Mouse (Mus musculus) midbrain, embryonic 16.5 days (tissue): ENCODE measurements at regions not wholly inside any gene's neighbourhood (a gene's known extent, or its start where the extent isn't known, plus 50 kb on each side); places are given as distances from the start of the nearest gene placed in this dataset.

Experiments
- ATAC-seq: fragments of 200-750 bp; cut with Nextera tagmentation; 2 replicates; pipeline ENCODE4 v1.8.0; 2017; ENCODE audit warnings: moderate TSS enrichment
- H3K27ac ChIP-seq: fragments of 300-500 bp; sonication (generic); 2 replicates; pipeline ENCODE4 v1.5.1; 2014; ENCODE audit warnings: mild to moderate bottlenecking, low read length, mixed read lengths
- H3K27me3 ChIP-seq: fragments of 300-500 bp; sonication (generic); 2 replicates; pipeline ENCODE4 v1.6.1; 2014; ENCODE audit warnings: low read depth, low read length, mixed read lengths; ENCODE audit not compliant: control insufficient read depth, insufficient read depth
- H3K36me3 ChIP-seq: fragments of 300-500 bp; sonication (generic); 2 replicates; pipeline ENCODE4 v1.6.1; 2014; ENCODE audit warnings: mild to moderate bottlenecking, low read length, moderate library complexity, mixed read lengths; ENCODE audit not compliant: control insufficient read depth, insufficient read depth
- H3K4me1 ChIP-seq: fragments of 300-500 bp; sonication (generic); 2 replicates; pipeline ENCODE4 v1.6.1; 2014; ENCODE audit warnings: mild to moderate bottlenecking, low read length, mixed read lengths; ENCODE audit not compliant: control insufficient read depth, insufficient read depth
- H3K4me2 ChIP-seq: fragments of 300-500 bp; sonication (generic); 2 replicates; pipeline ENCODE4 v1.6.1; 2014; ENCODE audit warnings: mild to moderate bottlenecking, low read length, mixed read lengths
- H3K4me3 ChIP-seq: fragments of 300-500 bp; sonication (generic); 2 replicates; pipeline ENCODE4 v1.5.1; 2014; ENCODE audit warnings: low read depth, mild to moderate bottlenecking, low read length, moderate library complexity, mixed read lengths
- H3K9ac ChIP-seq: fragments of 300-500 bp; sonication (generic); 2 replicates; pipeline ENCODE4 v1.6.1; 2014; ENCODE audit warnings: low read depth, low read length, mixed read lengths
- H3K9me3 ChIP-seq: fragments of 300-500 bp; sonication (generic); replicated peaks from 2 replicates; pipeline ENCODE4 v1.6.1; 2014; ENCODE audit warnings: mild to moderate bottlenecking, low read length, mixed read lengths; ENCODE audit not compliant: control insufficient read depth, poor library complexity, severe bottlenecking
- WGBS: fragments of 180-500 bp; shearing (Covaris S2); extraction: QIAGEN DNeasy Blood & Tissue Kit; methylation state at CpG from one replicate; pipeline ENCODE4 v1.1.7; 2014; 5-methylcytosine and 5-hydroxymethylcytosine counted together

DNA sequence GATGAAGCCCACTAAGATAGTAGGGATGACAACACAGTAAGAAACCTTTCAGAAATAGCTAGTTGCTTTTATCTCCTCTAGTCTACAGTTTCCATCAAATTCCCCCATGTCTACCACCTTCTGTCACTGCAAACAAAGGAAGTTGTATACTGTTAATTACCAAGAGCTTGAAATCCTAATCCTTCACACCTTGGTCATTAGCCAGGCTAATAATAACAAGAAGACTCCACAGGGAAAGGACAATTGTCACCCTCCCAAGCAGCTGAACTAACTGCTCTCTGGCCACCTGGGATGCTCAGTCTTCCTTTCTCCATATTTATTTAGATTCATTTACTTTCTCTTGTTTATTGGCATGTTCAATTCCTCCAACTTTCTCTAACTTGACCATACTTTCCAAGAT, 130.5 kb upstream of the Tll1 start:
- no peak for ATAC-seq
- H3K36me3 ChIP-seq: no peaks in the 10 kb centered on the region

DNA sequence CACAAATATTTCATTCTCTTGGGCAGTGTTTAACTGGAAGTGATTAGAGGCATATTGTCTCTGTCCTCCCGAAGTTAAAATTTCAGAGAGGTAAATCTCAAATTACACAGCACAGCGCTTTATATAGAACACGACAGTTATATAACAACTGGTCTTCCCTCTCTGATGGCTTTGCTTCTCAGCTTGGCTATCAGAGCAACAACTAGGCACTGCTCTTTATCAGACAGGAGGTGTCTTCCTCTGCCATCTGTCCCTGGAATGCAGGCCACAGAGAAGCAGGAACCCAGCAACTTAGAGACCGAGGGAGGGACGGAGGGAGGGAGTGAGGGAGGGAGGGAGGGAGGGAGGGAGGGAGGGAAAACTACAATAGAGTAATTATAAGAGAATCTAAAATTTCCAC, 129.4 kb upstream of the Tll1 start:
- Histone ChIP-seq H3K4me3 (no peak overlapping the region), H3K9ac (no peak overlapping the region), H3K4me2 (no peak overlapping the region), H3K36me3 (no peaks in the 10 kb centered on the region), H3K4me1 (no peaks in the 10 kb centered on the region), H3K27ac (no peak overlapping the region), H3K27me3 (no peaks in the 10 kb centered on the region), H3K9me3 (no peaks in the 10 kb centered on the region)
- no peak for ATAC-seq
- 77% methylated on average over 5 of the region's 5 CpGs for WGBS

More for the DNA sequence above, 130.5 kb upstream of the Tll1 start:
- Histone ChIP-seq H3K9me3 (no peaks in the 10 kb centered on the region), H3K4me1 (no peaks in the 10 kb centered on the region), H3K4me3 (no peak overlapping the region), H3K9ac (no peak overlapping the region), H3K27ac (no peak overlapping the region), H3K27me3 (no peaks in the 10 kb centered on the region), H3K4me2 (no peak overlapping the region)

DNA sequence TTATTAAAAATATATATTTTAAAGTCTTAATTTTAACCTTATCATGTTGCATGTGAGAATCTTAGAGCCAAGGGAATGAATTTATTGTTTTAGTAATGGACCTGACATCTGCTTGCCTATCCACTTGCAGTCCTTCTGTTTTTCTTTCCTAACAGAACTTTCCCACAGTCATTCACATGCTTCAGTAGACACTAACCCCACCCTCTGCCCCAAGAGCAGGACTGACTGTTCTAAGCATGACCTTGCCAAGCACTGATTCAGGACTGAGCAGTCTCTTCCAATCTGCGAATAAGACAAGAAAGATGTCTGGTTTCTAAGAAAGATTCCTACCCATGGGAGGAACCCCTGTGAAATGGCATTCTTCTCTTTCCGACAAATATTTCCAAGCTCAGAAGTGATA, 117.9 kb upstream of the Tll1 start:
- ATAC-seq: no peak
- H3K27ac ChIP-seq: no peak overlapping the region
- no peaks in the 10 kb centered on the region for H3K9me3 ChIP-seq
- no peaks in the 10 kb centered on the region for H3K36me3 ChIP-seq
- H3K9ac ChIP-seq: no peak overlapping the region
- 93% methylated on average over 2 of the region's 2 CpGs for WGBS
- no peaks in the 10 kb centered on the region for H3K4me1 ChIP-seq
- no peak overlapping the region for H3K4me2 ChIP-seq
- no peak overlapping the region for H3K4me3 ChIP-seq
- H3K27me3 ChIP-seq: no peaks in the 10 kb centered on the region

DNA sequence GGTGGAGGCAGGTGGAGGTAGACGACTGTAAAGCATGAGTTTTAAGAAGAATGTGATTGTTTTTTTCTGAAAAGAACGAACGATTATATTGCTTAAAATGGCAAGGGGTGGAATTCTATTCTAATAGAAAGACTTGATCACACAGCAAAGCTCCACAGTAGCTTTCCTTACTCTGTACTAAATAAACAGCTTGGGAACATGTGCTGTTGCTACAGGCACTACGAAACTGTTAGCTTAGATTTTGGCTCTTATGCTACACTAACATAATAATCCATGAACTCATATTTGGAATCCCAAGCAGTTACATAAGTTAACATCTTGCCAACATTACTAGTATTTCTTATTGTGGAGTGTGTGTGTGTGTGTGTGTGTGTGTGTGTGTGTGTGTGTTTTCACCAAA, 114.3 kb upstream of the Tll1 start:
- 91% methylated on average over 4 of the region's 4 CpGs for WGBS
- no peak overlapping the region for H3K27ac ChIP-seq

DNA sequence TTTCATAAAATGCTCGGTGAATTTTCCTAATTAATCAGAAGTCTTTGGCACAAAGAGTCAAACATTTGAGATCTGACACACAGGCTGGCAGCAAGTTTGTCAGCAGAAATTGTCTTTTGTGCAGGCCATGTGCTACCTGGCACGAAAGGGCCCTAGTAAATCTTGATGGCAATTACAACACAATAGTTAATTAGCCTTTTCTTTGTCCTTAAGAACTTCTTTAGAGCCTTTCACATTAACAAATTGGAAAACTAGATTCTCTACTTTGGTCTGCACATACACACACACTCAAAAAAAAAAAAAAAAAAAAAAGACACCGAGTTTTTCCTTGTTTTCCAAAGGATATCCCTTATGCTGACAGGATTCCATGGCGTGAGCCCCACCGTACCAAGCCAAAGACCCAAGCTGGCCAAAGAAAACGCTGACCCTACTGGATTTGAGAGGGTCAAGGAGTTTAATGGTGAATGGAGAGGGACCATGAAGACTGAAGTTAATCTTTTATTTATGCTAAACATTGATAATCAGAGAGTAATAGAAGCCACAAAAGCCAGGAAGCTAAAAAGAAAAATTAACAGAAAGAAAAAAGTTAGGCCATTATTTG, 113.2 kb upstream of the Tll1 start:
- H3K9ac ChIP-seq: no peak overlapping the region
- no peak overlapping the region for H3K27ac ChIP-seq
- no peaks in the 10 kb centered on the region for H3K9me3 ChIP-seq
- no peaks in the 10 kb centered on the region for H3K27me3 ChIP-seq
- 63% methylated on average over 6 of the region's 6 CpGs for WGBS
- no peak overlapping the region for H3K4me2 ChIP-seq
- no peak overlapping the region for H3K4me3 ChIP-seq
- H3K36me3 ChIP-seq: no peaks in the 10 kb centered on the region
- ATAC-seq: no peak
- no peaks in the 10 kb centered on the region for H3K4me1 ChIP-seq

More for the DNA sequence above, 114.3 kb upstream of the Tll1 start:
- Histone ChIP-seq H3K36me3 (no peaks in the 10 kb centered on the region), H3K4me3 (no peak overlapping the region), H3K9ac (no peak overlapping the region), H3K4me1 (no peaks in the 10 kb centered on the region), H3K9me3 (no peaks in the 10 kb centered on the region), H3K4me2 (no peak overlapping the region), H3K27me3 (no peaks in the 10 kb centered on the region)
- ATAC-seq: no peak

DNA sequence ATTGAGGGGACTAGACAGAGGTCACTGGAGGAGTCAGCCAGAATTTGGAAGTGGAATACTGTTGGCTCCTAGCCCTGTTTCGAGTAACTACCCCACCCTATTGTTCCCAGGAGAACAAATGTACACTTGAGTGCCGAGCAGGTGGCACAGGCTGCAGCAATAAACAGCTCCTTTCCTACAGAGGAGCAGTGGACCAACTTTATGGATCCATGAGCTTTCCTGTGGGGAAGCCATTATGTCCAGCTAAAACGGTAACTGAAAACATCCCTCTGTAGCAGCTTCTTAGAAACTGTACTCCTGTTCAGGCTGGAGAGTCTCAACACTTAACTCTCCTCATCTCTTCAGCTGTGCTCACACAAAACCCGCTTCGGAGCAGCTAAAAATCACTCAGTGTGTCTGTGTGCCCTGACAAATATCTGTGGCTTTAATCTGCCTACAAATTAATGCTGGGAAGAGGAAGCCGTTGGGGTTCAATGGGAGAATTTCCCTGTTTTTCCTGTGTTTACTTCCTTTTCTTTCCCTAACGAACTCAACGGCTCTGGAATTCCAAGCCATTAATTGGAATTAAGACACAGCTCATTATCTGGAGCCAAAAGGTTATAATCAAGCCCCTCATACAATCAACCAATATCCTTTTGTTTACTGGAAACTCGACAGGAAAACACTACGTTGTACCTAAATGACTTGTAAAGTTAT, 112.6 kb upstream of the Tll1 start:
- WGBS: 54% methylated on average over 10 of the region's 10 CpGs
- H3K27me3 ChIP-seq: no peaks in the 10 kb centered on the region
- H3K4me3 ChIP-seq: no peak overlapping the region
- no peak overlapping the region for H3K27ac ChIP-seq
- H3K9me3 ChIP-seq: no peaks in the 10 kb centered on the region
- H3K36me3 ChIP-seq: no peaks in the 10 kb centered on the region
- H3K4me1 ChIP-seq: no peaks in the 10 kb centered on the region
- ATAC-seq: no peak; the same call in 1 of the 2 replicates
- no peak overlapping the region for H3K9ac ChIP-seq
- H3K4me2 ChIP-seq: no peak overlapping the region

DNA sequence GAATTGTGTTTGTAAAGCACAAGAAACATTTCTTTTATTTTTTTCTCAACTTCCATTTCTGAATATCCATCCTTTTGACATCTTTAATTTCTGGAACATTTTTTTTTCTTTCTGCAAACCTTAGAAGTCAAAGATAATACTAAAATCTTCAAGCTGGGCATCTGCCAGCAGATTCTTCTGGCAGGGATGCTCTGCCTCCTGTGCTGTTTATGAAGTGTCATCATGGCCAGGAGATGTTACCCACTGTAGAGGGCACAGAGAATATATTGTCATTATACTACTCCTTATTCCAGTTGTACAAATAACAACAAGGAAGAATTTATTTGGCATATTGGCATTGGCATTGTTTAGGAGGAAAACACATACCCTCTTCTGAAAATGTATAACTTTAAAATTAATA, 111.7 kb upstream of the Tll1 start:
- H3K9ac ChIP-seq: no peak overlapping the region

DNA sequence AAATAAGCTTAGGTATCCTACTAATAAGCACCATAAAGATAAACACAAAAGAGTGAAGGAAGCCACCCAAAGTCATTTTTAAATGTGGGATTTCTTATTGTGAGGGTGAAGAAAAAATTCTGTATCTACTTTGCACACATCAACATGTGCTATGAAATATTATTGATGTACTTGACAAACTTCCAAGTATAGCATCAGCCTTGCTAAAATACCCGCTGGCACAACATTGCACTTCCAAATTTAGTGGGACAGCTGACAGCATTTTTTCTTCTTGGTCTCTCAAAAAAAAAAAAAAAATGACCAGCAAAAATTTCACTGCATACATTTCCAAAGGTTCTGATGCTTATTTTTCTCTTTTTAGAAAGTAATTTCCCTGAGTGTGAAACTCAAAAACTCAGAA, 101.9 kb upstream of the Tll1 start:
- no peaks in the 10 kb centered on the region for H3K27me3 ChIP-seq
- H3K4me1 ChIP-seq: no peaks in the 10 kb centered on the region
- no peak overlapping the region for H3K27ac ChIP-seq
- no peaks in the 10 kb centered on the region for H3K36me3 ChIP-seq
- H3K9ac ChIP-seq: no peak overlapping the region
- ATAC-seq: no peak
- no peak overlapping the region for H3K4me3 ChIP-seq
- no peaks in the 10 kb centered on the region for H3K9me3 ChIP-seq
- WGBS: 86% methylated on average over 1 of the region's 1 CpGs
- no peak overlapping the region for H3K4me2 ChIP-seq

More for the DNA sequence above, 111.7 kb upstream of the Tll1 start:
- ATAC-seq: no peak
- no peaks in the 10 kb centered on the region for H3K36me3 ChIP-seq
- H3K4me3 ChIP-seq: no peak overlapping the region
- no peak overlapping the region for H3K27ac ChIP-seq
- H3K4me1 ChIP-seq: no peaks in the 10 kb centered on the region
- H3K27me3 ChIP-seq: no peaks in the 10 kb centered on the region
- H3K4me2 ChIP-seq: no peak overlapping the region
- no peaks in the 10 kb centered on the region for H3K9me3 ChIP-seq

DNA sequence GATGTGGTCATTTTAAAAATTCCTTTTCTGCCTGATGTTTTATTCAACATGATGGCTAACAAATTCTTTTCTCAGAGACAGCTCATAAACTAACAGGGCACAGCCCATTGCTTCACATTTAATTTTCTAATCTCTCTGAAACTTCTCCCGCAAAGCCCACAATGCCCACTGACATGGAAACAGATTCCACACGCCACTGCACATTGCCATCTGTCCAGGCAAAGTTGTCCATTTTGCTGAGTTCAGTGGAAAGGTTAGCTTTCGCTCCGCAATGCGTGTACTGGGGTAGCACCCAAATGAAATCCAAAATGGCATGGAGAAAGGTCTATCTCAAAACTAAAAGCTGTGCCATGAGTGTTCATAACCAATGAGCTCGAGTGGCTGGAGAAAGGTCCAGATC, 76.7 kb upstream of the Tll1 start:
- Histone ChIP-seq H3K4me2 (no peak overlapping the region), H3K27me3 (no peaks in the 10 kb centered on the region), H3K9ac (no peak overlapping the region), H3K4me1 (no peaks in the 10 kb centered on the region), H3K4me3 (no peak overlapping the region), H3K27ac (no peak overlapping the region), H3K9me3 (no peaks in the 10 kb centered on the region), H3K36me3 (no peaks in the 10 kb centered on the region)
- no peak for ATAC-seq
- WGBS: 84% methylated on average over 6 of the region's 6 CpGs
